Mouse (Mus musculus) adrenal gland, adult 18-20 months (tissue): Measurements from ENCODE around the gene Bgn. TPM values are rescaled to one million over a fixed set of nuclear protein-coding genes. Genes with fewer than 3 reads are reported as not detected.

ENCODE experiments used
- DNase-seq, 2 experiments: peaks; one replicate each; pipeline ENCODE4 v3.0.0; 2021 to 2022; ENCODE audit warnings: low spot score in 2 of 2
- long read RNA-seq, 2 experiments: library from polyadenylated mRNA; stranded (forward); transcript quantifications; one replicate each; pipeline ENCODE4 v2.0.0; 2021
- total RNA-seq, 2 experiments: library from RNA; stranded (reverse); gene quantifications; 1 replicate in 1 of 2; 2 replicates in 1 of 2; pipeline ENCODE4 v1.2.3; 2021

The Bgn gene
- total RNA-seq = 100 to 1,000 TPM; 221 to 292 TPM
- long read RNA-seq, experiment 1, transcript Bgn-201 (8 exons, 2,419 nt) = major isoform, 109 of 123 reads
- long read RNA-seq, experiment 1, partial matches to known transcripts = 8 of 123 reads
- long read RNA-seq, experiment 1, other reads (novel, unspliced or antisense) = 6 of 123 reads
- long read RNA-seq, experiment 2, transcript Bgn-201 (8 exons, 2,419 nt) = major isoform, 10 of 35 reads
- long read RNA-seq, experiment 2, partial matches to known transcripts = 24 of 35 reads
- long read RNA-seq, experiment 2, other reads (novel, unspliced or antisense) = 1 of 35 reads

DNA sequence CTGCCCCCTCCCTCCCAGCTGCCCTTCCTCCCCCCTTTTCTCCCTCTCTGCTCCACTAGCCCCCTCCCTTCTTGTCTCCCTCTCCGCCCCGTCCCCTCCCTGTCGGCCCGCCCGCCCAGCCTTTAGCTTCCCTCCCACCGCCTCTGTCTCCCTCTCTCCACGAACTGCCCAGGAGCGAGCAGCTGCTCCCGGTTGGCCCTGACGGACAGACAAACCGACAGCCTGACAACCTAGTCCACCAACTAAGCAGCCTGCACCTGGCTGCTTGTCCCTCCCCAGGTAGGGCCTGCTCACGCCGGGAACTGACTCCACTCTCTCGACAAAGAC lies at the start of gene Bgn:
TSS of gene Bgn (plus strand) at position 119 of the 327 bp plus-strand sequence.
- DNase-seq = no peak

GRCm38 (mm10) chrX:73435252-73435651 lies 48.1 kb upstream of the Bgn start, which contains the start of gene Trex2:
Gene Trex2, minus strand, starts transcription at chrX:73435344.
- no peak for DNase-seq

DNA sequence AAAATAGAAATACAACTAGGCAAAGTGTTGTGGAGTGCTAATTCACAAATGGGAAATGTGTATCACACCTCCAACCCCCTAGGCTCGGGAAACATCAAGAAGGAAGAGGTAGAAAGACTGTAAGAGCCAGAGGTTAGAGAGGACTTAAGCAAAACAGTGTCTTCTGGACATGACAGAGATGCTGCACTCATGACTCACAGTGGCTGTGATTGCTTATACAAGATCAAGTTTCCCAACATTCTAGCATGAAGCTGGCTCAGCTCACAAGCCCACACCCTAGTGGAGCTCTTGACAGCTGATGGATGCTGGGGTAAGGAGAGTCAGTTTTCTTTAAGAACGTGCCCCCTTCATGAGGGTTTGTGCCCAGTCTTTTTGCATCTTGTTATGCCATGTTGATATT lies 42.0 kb upstream of the Bgn start:
- DNase-seq = no peak

- DNase-seq = peak; percentile 59 to 69
Observed at GRCm38 (mm10) chrX:73451949-73452348, 31.5 kb upstream of the Bgn start.

DNA sequence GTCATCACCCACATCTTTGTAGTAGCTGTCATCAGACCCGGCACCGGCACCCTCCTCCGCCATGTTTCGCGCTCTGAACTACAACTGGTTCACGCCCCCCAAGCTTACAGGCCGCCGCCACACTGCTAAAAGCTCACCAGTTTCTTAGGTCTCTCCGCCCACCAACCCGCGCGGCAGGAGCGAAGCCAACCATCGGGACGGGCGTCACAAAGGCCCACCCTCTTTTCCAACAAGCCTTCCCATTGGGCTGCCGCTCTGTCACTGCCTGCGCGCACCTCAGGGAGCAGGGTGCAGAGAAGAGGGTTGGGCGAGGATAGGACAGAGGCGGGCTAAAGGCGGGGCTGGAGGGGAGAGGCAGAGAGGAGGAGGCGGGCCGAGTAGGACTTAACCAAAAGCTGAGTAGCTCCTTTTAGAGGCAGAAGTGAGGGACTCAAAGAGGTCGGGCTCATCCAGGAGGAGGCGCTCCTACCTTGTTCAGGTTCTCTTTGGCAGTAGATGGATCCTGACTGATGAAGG lies 24.5 kb upstream of the Bgn start, which contains the start of gene Haus7:
TSS of gene Haus7 (minus strand) at position 168 of the 516 bp plus-strand sequence.
- peak; percentile 71 to 72 for DNase-seq

DNA sequence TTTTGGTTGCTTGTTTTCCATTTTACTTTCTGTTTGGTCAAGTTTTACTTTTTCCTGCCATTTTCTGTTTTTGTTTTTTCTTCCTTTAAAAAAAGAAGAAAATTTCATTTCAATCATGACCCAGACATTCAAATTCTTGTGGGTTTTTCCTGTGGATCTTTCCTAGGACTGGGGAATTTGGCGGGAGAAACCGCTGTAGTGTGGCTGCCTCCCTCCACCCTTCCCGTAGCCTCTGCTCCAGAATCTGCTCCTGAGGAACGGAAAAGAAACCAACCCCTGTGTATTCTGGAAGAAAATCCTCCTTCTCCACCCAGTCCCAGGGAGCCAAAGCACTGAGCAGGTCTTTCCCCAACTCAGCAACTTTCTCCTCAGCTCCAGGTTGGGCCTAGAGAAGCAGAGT lies 22.6 kb upstream of the Bgn start:
- DNase-seq = no peak

GRCm38 (mm10) chrX:73465483-73466186 lies 17.8 kb upstream of the Bgn start:
- peak in 1 of 2 experiments; percentile 27 for DNase-seq

GRCm38 (mm10) chrX:73467446-73468241 lies 15.8 kb upstream of the Bgn start:
- DNase-seq = no peak

DNA sequence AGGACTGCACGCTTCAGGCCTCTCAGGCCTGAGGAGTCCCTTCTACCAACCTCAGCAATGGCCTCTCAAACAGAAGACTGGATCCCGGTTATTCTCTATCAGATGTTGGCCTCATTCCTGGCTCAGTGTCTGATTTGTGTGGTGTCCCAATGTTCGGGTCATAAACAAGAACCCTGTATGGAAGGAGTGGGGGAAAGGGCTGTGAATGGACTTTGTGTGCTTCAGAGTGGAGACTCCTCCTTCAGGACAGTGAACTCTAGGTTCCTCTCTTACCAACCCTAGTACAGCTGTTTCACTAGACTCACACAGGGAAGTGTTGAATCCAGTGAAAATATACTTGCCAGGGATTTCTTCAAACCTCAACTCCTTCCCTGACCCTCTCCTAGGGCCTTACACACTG lies 15.1 kb upstream of the Bgn start:
- DNase-seq = no peak

DNA sequence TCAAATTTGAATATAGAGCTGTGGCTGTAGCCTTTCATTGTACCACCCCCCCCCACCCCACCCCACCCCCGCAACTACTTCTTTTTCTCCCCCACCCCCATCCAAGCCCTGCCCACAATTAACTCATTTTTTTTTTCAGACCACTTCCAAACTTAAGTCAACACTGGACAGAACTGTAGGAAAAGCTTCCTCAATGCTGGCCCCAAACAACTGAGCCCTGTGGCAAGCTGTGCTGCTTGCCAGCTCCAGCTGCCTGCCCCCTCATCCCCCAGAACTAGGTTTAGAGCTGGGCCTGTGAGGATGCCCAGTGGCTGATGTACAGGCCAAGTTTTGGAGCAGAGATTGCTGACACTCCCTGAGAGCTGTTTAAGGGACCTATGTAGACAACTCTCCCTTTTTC lies 14.7 kb upstream of the Bgn start:
- DNase-seq = no peak

DNA sequence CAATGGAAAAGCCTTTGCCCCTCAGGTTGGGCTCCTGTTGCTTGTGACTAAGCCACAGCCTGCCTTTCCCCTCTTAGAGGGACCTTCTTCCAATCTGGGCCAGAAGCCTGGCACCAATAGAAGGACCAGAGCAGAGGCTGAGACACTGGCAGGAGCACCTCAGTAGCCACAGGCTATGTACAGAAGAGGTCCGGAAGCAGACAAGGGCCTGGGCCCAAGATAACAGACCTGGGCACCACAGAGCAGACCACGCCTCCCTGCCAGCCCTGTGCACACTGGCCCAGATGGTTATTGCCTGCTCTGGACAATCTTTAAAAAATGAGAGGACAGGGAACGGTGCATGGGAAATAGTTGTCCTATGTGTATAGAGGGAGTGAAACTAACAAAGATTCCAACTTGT lies 11.6 kb upstream of the Bgn start:
- DNase-seq = no peak

DNA sequence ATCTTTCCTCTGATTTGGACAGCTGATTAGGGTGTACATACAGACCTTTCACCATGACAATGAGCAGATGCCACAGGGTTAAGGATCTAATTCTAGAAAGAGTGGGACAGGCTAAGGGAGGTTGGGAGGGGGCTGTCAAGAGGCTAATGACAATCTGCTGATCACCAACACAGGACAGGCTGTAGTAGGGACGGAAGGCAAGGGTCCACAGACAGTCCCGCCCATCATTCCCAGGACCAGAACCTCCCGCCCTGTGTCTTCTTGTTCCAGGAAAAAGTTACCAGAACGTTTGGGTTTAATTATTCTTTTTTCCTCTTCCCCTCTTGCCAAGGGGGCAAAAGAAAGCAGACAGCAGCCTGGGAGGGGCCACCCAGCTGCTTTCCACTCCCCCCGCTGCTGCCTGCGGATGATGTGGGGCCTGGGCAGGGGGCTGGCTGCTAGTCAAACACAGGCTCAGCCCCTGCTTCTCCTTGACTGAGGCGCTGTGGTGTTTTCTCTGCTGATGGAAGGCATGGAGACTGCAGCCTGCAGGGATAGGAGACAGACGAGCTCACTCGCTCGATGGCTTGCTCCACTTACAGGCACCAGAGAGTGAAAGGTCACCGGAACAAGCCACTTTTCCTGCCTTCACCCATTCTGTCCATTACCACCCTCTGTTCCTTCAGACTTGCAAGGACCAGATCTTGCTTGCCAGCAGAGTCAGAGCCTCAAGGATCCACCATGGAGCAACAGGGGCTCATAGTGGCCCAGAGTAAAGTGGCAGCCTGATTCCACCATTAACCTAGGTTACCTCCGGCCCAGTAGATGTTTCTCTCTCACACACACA lies 8.8 kb upstream of the Bgn start:
- no peak for DNase-seq

DNA sequence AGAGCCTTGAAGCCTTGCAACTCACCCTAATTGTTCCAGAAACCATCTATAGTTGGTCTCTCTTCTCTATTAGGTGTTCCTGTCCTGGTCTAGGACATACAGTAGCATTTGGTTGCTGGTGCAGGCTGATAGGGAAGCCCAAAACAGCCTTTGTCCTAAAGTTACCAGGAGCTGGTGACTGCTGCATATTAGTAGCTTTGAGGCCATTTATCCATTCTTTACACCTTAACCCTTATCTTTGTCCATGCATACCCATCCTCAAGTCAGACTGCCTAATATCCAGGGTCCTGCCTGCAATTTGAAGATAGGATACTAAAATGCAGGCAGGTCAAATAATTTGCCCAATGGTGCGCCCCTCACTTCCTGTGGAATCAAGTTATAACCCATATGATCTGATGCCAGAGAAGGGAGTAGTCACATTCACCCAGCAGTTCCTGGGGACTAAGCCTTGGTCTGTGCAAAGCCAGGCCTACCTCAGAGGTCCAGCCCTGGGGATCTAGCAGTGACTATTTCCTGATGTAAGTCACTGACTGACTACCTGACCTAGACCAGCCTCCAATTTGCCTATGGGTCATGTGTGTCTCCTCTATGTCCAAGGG lies 7.6 kb upstream of the Bgn start:
- DNase-seq = no peak

DNA sequence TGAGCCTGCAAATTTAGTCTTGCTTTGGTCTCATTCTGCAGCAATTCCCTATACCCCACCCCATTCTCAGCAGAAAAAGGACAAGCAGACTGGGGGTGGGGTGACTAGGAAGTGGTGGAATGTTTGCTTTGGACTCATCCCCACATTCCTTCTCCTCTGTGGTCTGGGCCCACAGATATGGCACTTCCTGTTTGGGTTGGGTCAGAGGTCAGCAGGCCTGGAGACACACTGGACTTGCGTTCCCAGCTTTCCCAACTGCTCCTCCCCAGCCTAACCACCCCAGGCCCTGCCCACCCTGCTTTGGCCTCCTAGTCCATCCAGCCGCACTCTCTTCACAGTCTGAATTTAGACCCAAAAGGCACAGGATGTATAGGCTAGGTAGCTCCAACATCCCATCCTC lies 6.8 kb upstream of the Bgn start:
- no peak for DNase-seq

DNA sequence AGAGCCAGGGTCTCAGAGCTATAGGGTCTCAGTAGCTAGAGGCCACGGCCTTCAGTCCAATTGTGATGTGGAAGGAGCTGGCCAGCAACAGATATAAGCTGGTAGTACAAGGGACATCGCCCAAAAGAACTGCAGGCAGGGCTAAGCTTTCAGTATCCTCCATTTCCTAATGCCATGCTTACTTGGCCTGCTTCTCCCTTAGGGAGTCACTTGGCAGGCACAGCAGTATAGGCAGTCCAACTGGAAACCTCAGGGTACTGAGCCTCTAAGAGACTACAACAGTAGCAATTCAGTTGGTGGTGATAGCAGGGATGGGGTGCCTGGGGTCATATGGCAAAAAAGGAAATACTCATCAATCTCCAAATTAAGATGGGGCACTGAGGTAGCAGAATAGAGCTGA lies 5.9 kb upstream of the Bgn start:
- DNase-seq = no peak

GRCm38 (mm10) chrX:73479656-73480055 lies 3.7 kb upstream of the Bgn start:
- DNase-seq = no peak

DNA sequence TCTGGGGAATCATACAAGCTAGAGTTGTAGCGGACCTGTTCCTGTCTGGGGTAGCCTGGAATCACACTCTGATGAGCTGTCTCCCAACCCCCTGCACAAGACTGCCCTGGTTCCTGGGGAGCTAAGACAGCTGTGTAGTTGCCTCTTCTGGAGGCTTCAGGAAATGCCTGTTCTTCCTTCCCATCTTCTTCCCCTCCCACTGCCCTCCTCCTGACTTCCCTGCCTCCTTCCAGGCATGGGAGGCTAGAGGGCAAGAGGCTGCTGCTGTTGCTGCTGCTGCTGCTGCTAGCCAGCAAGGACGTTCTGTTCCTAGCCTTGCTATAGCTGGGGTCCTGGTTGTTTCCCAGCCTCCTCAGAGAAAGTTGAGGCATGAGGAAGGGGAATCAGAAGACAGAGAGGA lies 3.1 kb upstream of the Bgn start:
- no peak for DNase-seq

DNA sequence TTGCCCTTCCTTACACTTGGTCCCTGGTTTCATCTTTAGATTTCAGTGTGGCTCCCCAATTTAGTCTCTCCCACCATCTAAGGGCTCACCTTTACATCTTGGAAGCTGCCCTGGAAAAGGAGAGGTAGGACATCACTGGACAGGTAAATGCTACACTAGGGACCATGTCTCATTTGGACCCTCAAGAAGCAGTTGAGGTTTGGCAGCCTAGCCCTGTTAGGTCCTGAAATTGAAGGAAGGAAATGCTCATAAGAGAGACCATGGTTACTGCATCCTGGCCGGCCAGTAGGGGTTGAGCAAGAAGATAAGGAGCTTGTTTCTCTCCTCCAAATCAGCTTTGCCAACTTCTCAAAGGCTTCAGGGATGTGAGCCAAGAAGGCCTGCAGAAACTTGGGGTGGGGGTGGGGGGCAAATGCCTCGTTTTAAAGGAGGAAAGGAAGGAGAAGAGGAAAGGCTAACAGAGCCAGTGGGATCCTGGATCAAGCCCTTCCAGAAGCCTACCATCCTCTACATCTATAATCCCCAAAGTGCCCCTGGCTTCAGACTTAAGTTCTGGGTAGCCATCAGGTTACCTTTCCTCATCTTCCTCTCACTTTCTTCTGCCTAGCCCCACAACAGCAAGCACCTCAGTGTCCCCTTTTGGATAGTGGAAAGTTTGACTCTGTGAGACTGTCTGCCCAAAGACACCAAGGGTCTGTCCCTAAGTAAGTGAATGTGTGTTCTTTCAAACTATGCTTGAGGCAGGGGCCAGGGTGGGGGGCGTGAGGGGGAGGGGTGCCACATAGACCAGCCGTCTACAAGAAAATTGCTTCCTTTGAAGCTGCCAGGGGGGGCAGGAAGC lies 539 bp upstream of the Bgn start:
- DNase-seq = no peak

GRCm38 (mm10) chrX:73484076-73484475 lies 674 bp downstream of the Bgn start:
- no peak for DNase-seq

- DNase-seq = no peak
Observed at GRCm38 (mm10) chrX:73484870-73485269, 1.5 kb downstream of the Bgn start.
